Mouse (Mus musculus) stomach, postnatal 0 days (tissue): ENCODE data around the gene Armc9.

Source experiments
- CTCF ChIP-seq: IDR thresholded peaks from 2 replicates; pipeline ENCODE4 v1.5.1; 2016; ENCODE audit warnings: antibody characterized with exemption, low read depth, mild to moderate bottlenecking, moderate library complexity
- EP300 ChIP-seq: optimal IDR thresholded peaks from 2 replicates; pipeline ENCODE3; 2016; ENCODE audit warnings: antibody characterized with exemption

GRCm38 (mm10) chr1:86126036-86126435 lies 28.5 kb upstream of the Armc9 start:
- TF ChIP-seq CTCF = no peak
- no peak for TF ChIP-seq EP300
